Mouse (Mus musculus) C3H10T1/2 (cell line): ENCODE data around the gene Svopl. TPM values are rescaled to one million over a fixed set of nuclear protein-coding genes. Genes with fewer than 3 reads are reported as not detected.

Source experiments
- polyA plus RNA-seq, 2 experiments: library from polyadenylated mRNA; unstranded; fragments of >200 nt; fragmentation: generic; extraction: Trizol; gene quantifications; one replicate each; pipeline ENCODE4 v1.2.1; 2012; ENCODE audit warnings: missing spikeins in 2 of 2

The Svopl gene
- under 1 TPM in 1 of 2 experiments, not detected in 1; 0.02 TPM for polyA plus RNA-seq

GRCm38 (mm10) chr6:38046838-38047237 lies at the start of gene Svopl:
Gene Svopl (minus strand): TSS chr6:38046996.

Other genes starting within 250 kb of the Svopl start
- gene Trim24, start 176.2 kb downstream of the Svopl start, polyA plus RNA-seq = 1 to 10 TPM in 1 of 2 experiments, under 1 TPM in 1; 0.51 to 7.4 TPM
- not detected for gene Tmem213, start 62.3 kb upstream of the Svopl start, polyA plus RNA-seq
- gene Atp6v0a4, start 77.6 kb upstream of the Svopl start, polyA plus RNA-seq = under 1 TPM; 0.01 to 0.20 TPM
- 1 to 10 TPM in 1 of 2 experiments, under 1 TPM in 1; 0.97 to 6.4 TPM for gene D630045J12Rik, start 207.0 kb upstream of the Svopl start, polyA plus RNA-seq